Mouse (Mus musculus) heart, adult 2 months (tissue): ENCODE data around the gene Zim1. TPM values are rescaled to one million over a fixed set of nuclear protein-coding genes. Genes with fewer than 3 reads are reported as not detected.
A peak's percentile ranks its signal among the peaks of the same experiment; 100 is the strongest.

ENCODE experiments used
- DNase-seq, 2 experiments: peaks; one replicate each; pipeline ENCODE4 v3.0.0; 2021
- H3K27ac ChIP-seq: fragments of 200-600 bp; 2 replicates; pipeline ENCODE4 v1.8.1; 2022
- H3K27me3 ChIP-seq: fragments of 200-500 bp; 2 replicates; pipeline ENCODE4 v1.6.1; 2012; ENCODE audit warnings: mild to moderate bottlenecking, low read length, inconsistent platforms, mixed read lengths; ENCODE audit not compliant: control insufficient read depth, insufficient read depth
- H3K36me3 ChIP-seq: fragments of 200-500 bp; 2 replicates; pipeline ENCODE4 v1.6.1; 2012; ENCODE audit warnings: low read length, inconsistent platforms; ENCODE audit not compliant: control insufficient read depth, insufficient read depth
- H3K4me1 ChIP-seq: fragments of 200-500 bp; 2 replicates; pipeline ENCODE4 v1.6.1; 2011; ENCODE audit warnings: low read length; ENCODE audit not compliant: control insufficient read depth, insufficient read depth
- H3K4me3 ChIP-seq: fragments of 200-600 bp; 2 replicates; pipeline ENCODE4 v1.8.1; 2022
- H3K79me2 ChIP-seq: fragments of 200-500 bp; replicated peaks from 2 replicates; pipeline ENCODE4 v1.6.1; 2012; ENCODE audit warnings: mild to moderate bottlenecking, inconsistent platforms, low read length, moderate library complexity, mixed read lengths; ENCODE audit not compliant: control insufficient read depth, insufficient read depth
- H3K9ac ChIP-seq: fragments of 200-500 bp; 2 replicates; pipeline ENCODE4 v1.6.1; 2012; ENCODE audit warnings: low read depth, mild to moderate bottlenecking, control low read depth, inconsistent platforms, low read length, mixed read lengths
- CTCF ChIP-seq: fragments of 200-600 bp; IDR thresholded peaks from 2 replicates; pipeline ENCODE4 v1.8.1; 2022; ENCODE audit warnings: antibody characterized with exemption, mild to moderate bottlenecking, moderate library complexity
- EP300 ChIP-seq: fragments of 200-500 bp; IDR thresholded peaks from 2 replicates; pipeline ENCODE4 v1.6.1; 2011; ENCODE audit warnings: low read depth, low read length, control low read depth; ENCODE audit not compliant: insufficient read depth
- POLR2A ChIP-seq: fragments of 200-500 bp; IDR thresholded peaks from 2 replicates; pipeline ENCODE4 v1.6.1; 2011; ENCODE audit warnings: mild to moderate bottlenecking, low read depth, low read length, control low read depth; ENCODE audit not compliant: insufficient read depth
- WGBS: fragments of 180-500 bp; shearing (Covaris S2); methylation state at CpG from one replicate; pipeline ENCODE4 v1.1.7; 2018; 5-methylcytosine and 5-hydroxymethylcytosine counted together
- intact Hi-C: fragments of 180-260 bp; cut with DNase I; formaldehyde crosslinking; loops from one replicate; pipeline ENCODE4 v1.15.1; 2025
- polyA plus RNA-seq: library from polyadenylated mRNA; depleted of rRNA; stranded (reverse); fragments of >200 nt; gene quantifications from 2 replicates; pipeline ENCODE4 v1.2.3, GENCODE M21; 2012
- total RNA-seq, 2 experiments: library from RNA; stranded (reverse); gene quantifications; 2 replicates each; pipeline ENCODE4 v1.2.3; 2021

Zim1 gene
- total and polyA plus RNA-seq, 3 experiments, result 0.57 to 4.2 (median 3.8) TPM

- no peaks in the 10 kb centered on the region for H3K27me3 ChIP-seq
- H3K9ac ChIP-seq, result no peak overlapping the region
- H3K4me1 ChIP-seq, result no peaks in the 10 kb centered on the region
- no peak overlapping the region for H3K27ac ChIP-seq
- no peak for DNase-seq
- intact Hi-C loops, result loop anchor here (1.0 to 5.0 kb wide), 3 partner anchors 68 to 278 kb away; no protein-coding TSS in a partner anchor
- 13% methylated on average over 2 of the region's 2 CpGs for WGBS
- TF ChIP-seq POLR2A, result no peak
- no peak for TF ChIP-seq EP300
- peak; percentile 84 for TF ChIP-seq CTCF
- H3K4me3 ChIP-seq, result no peak overlapping the region
- H3K36me3 ChIP-seq, result no peaks in the 10 kb centered on the region
- H3K79me2 ChIP-seq, result no peaks in the 10 kb centered on the region
Measured at GRCm38 (mm10) chr7:6659605-6660004, 36.6 kb downstream of the Zim1 start.

- Histone ChIP-seq H3K4me3 (no peak overlapping the region), H3K27ac (no peak overlapping the region), H3K9ac (no peak overlapping the region), H3K4me1 (no peaks in the 10 kb centered on the region), H3K79me2 (no peaks in the 10 kb centered on the region), H3K27me3 (no peaks in the 10 kb centered on the region), H3K36me3 (no peaks in the 10 kb centered on the region)
- TF ChIP-seq EP300, result no peak
- no peak for TF ChIP-seq POLR2A
- no peak for TF ChIP-seq CTCF
- no peak for DNase-seq
- WGBS, result 92% methylated on average over 7 of the region's 7 CpGs
- intact Hi-C loops, result no loop called here
Measured at GRCm38 (mm10) chr7:6658606-6659005, 37.6 kb downstream of the Zim1 start.

- Histone ChIP-seq H3K36me3 (no peaks in the 10 kb centered on the region), H3K79me2 (no peaks in the 10 kb centered on the region), H3K4me1 (no peaks in the 10 kb centered on the region), H3K27ac (no peak overlapping the region), H3K9ac (no peak overlapping the region), H3K4me3 (no peak overlapping the region), H3K27me3 (no peaks in the 10 kb centered on the region)
- 65% methylated on average over 5 of the region's 5 CpGs for WGBS
- no peak for TF ChIP-seq POLR2A
- TF ChIP-seq EP300, result no peak
- no peak for TF ChIP-seq CTCF
- intact Hi-C loops, result no loop called here
- no peak for DNase-seq
Measured at GRCm38 (mm10) chr7:6652151-6652550, 44.1 kb downstream of the Zim1 start.

- Histone ChIP-seq H3K36me3 (no peaks in the 10 kb centered on the region), H3K4me1 (no peaks in the 10 kb centered on the region), H3K27ac (no peak overlapping the region), H3K9ac (no peak overlapping the region), H3K4me3 (no peak overlapping the region), H3K79me2 (no peaks in the 10 kb centered on the region), H3K27me3 (no peaks in the 10 kb centered on the region)
- 63% methylated on average over 7 of the region's 7 CpGs for WGBS
- intact Hi-C loops, result no loop called here
- DNase-seq, result no peak
- TF ChIP-seq EP300 (no peak), CTCF (no peak), POLR2A (no peak)
Measured at GRCm38 (mm10) chr7:6651221-6651620, 45.0 kb downstream of the Zim1 start.

GRCm38 (mm10) chr7:6650526-6650925, 45.7 kb downstream of the Zim1 start:
- no peak for DNase-seq
- Histone ChIP-seq H3K9ac (no peak overlapping the region), H3K36me3 (no peaks in the 10 kb centered on the region), H3K79me2 (no peaks in the 10 kb centered on the region), H3K27ac (no peak overlapping the region), H3K4me3 (no peak overlapping the region), H3K27me3 (no peaks in the 10 kb centered on the region), H3K4me1 (no peaks in the 10 kb centered on the region)
- intact Hi-C loops, result no loop called here
- 85% methylated on average over 9 of the region's 9 CpGs for WGBS
- TF ChIP-seq POLR2A (no peak), CTCF (no peak), EP300 (no peak)

GRCm38 (mm10) chr7:6645821-6646220, 50.4 kb downstream of the Zim1 start:
- Histone ChIP-seq H3K4me3 (no peak overlapping the region), H3K36me3 (no peaks in the 10 kb centered on the region), H3K79me2 (no peaks in the 10 kb centered on the region), H3K27ac (no peak overlapping the region), H3K9ac (no peak overlapping the region), H3K27me3 (no peaks in the 10 kb centered on the region), H3K4me1 (no peaks in the 10 kb centered on the region)
- no peak for TF ChIP-seq POLR2A
- TF ChIP-seq CTCF, result no peak
- TF ChIP-seq EP300, result no peak
- DNase-seq, result no peak
- intact Hi-C loops, result no loop called here
- 77% methylated on average over 3 of the region's 3 CpGs for WGBS
